ENCODE assay signal across 8 mouse cellular contexts in the genomic region with DNA sequence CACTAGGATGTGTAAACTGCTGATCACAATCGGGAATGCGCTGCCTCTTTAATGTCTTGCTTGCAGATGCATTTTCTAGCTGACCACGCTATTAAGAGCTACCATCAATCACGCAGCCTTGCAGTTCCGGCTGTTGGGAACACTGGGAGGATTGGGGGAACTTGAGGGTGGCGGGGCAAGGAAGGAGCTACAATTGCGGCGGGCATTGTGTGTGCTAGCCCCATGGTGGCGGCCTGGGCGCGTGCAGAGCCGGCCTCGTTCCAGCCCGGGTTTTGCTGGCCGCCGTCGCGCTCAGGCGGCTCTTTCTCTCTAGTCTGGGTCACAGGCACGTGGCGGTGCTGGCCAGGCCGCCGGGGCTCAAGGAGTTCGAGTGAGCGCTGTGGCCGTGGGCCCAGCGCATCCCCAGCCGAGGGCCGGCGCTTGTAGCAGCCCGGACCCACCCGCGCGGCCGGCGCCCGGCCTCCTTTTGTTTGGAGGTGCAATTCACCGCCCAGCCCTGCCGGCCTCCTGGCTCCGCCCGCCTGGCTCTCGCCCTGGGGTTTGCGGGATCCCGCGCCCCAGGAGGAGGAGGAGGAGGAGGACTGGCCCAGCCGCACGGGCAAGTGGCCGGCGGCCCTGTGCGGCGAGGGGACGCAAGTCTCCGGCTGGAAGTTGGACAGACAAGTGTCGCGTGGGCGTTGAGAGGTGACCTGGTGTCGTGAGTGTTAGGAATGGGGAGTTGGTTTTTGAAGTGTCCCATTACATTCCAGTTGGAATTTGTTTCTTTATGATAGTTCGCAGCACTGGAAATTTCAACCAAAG.
A peak's percentile ranks its signal among the peaks of the same experiment; 100 is the strongest.
DNase-seq lines count a peak whose midpoint lies in the region; ATAC-seq lines count a peak whose summit lies in the region.

No protein-coding gene starts in this region.

- peak; percentile 85 for ATAC-seq in embryonic facial prominence, embryonic 11.5 days (replicated peaks; ENCODE audit: insufficient number of reproducible peaks, low FRiP score, low TSS enrichment, low read depth)
- peak; percentile 67 for ATAC-seq in limb, embryonic 15.5 days (ENCODE audit: insufficient number of reproducible peaks, low FRiP score, low TSS enrichment, low read depth)
- peak; percentile 83 for ATAC-seq in midbrain, embryonic 16.5 days

- no peaks in the 10 kb centered on the region for H3K36me3 ChIP-seq in embryonic facial prominence, embryonic 11.5 days (replicated peaks; ENCODE audit: control insufficient read depth, insufficient read depth, low read depth, low read length)
- no peaks in the 10 kb centered on the region for H3K36me3 ChIP-seq in limb, embryonic 15.5 days
- H3K36me3 ChIP-seq in midbrain, embryonic 16.5 days (ENCODE audit: control insufficient read depth, insufficient read depth, low read length): no peaks in the 10 kb centered on the region

- H3K9ac ChIP-seq in embryonic facial prominence, embryonic 11.5 days (replicated peaks; ENCODE audit: low read length): peak overlapping the region; percentile 90
- H3K9ac ChIP-seq in limb, embryonic 15.5 days: peak overlapping the region; percentile 62
- peak overlapping the region; percentile 89 for H3K9ac ChIP-seq in midbrain, embryonic 16.5 days (ENCODE audit: low read depth, low read length)

- H3K27ac ChIP-seq in embryonic facial prominence, embryonic 11.5 days (replicated peaks; ENCODE audit: low read depth, low read length): peak overlapping the region; percentile 93
- peak overlapping the region; percentile 85 for H3K27ac ChIP-seq in limb, embryonic 15.5 days
- peak overlapping the region; percentile 88 for H3K27ac ChIP-seq in midbrain, embryonic 16.5 days (ENCODE audit: low read length)

- H3K9me3 ChIP-seq in embryonic facial prominence, embryonic 11.5 days (replicated peaks; ENCODE audit: control insufficient read depth, low read length): no peaks in the 10 kb centered on the region
- no peaks in the 10 kb centered on the region for H3K9me3 ChIP-seq in limb, embryonic 15.5 days
- H3K9me3 ChIP-seq in midbrain, embryonic 16.5 days (replicated peaks; ENCODE audit: control insufficient read depth, low read length, poor library complexity, severe bottlenecking): no peaks in the 10 kb centered on the region

- peaks cover 5% of the 10 kb centered on the region for H3K4me1 ChIP-seq in embryonic facial prominence, embryonic 11.5 days (ENCODE audit: control insufficient read depth, insufficient read depth, low read length)
- H3K4me1 ChIP-seq in limb, embryonic 15.5 days: peaks cover 51% of the 10 kb centered on the region
- H3K4me1 ChIP-seq in midbrain, embryonic 16.5 days (ENCODE audit: control insufficient read depth, insufficient read depth, low read length): peaks cover 60% of the 10 kb centered on the region

- H3K4me2 ChIP-seq in embryonic facial prominence, embryonic 11.5 days (ENCODE audit: low read depth, low read length): peak overlapping the region; percentile 92
- peak overlapping the region; percentile 94 for H3K4me2 ChIP-seq in limb, embryonic 15.5 days
- H3K4me2 ChIP-seq in midbrain, embryonic 16.5 days (ENCODE audit: low read length): peak overlapping the region; percentile 93

- WGBS in embryonic facial prominence, embryonic 11.5 days: under 1% methylated on average over 45 of the region's 58 CpGs
- WGBS in limb, embryonic 15.5 days: under 1% methylated on average over 58 of the region's 58 CpGs
- under 1% methylated on average over 54 of the region's 58 CpGs for WGBS in midbrain, embryonic 16.5 days

- H3K27me3 ChIP-seq in embryonic facial prominence, embryonic 11.5 days (ENCODE audit: control insufficient read depth, insufficient read depth, low read length): no peaks in the 10 kb centered on the region
- no peaks in the 10 kb centered on the region for H3K27me3 ChIP-seq in limb, embryonic 15.5 days
- no peaks in the 10 kb centered on the region for H3K27me3 ChIP-seq in midbrain, embryonic 16.5 days (ENCODE audit: control insufficient read depth, insufficient read depth, low read depth, low read length)

- H3K4me3 ChIP-seq in embryonic facial prominence, embryonic 11.5 days (ENCODE audit: low read depth, low read length): peak overlapping the region; percentile 58
- peak overlapping the region; percentile 61 for H3K4me3 ChIP-seq in limb, embryonic 15.5 days
- H3K4me3 ChIP-seq in midbrain, embryonic 16.5 days (ENCODE audit: low read depth, low read length): peak overlapping the region; percentile 69

- peak; percentile 85 for DNase-seq in A20 (ENCODE audit: low read depth, low spot score)
- peak; percentile 82 for DNase-seq in adrenal gland, postnatal 25 days
- peak; percentile 85 for DNase-seq in embryonic facial prominence, embryonic 11.5 days (ENCODE audit: low spot score)
- peak; percentile 73 for DNase-seq in heart, adult 8-10 months (ENCODE audit: low spot score)
- DNase-seq in kidney, adult 8-10 months: peak; percentile 74 to 77
- peak; percentile 45 to 80 for DNase-seq in spleen, postnatal 10 days (ENCODE audit: low spot score in 2 of 2)

Comparison
In these comparisons a context has a peak if more than half of its experiments do, and no peak if none do; other contexts are left out.
1. Peak in every context shown above with its lines: DNase-seq, ATAC-seq, H3K4me3 ChIP-seq and H3K27ac ChIP-seq.